Mouse (Mus musculus): ENCODE measurements around the gene Lhfpl2.

GRCm38 (mm10) chr13:94241892-94242524 is 184.4 kb downstream of the Lhfpl2 start:
- no peak for TF ChIP-seq USF1 (IDR thresholded peaks at IDR 0.05; ENCODE audit: low read depth)
- no peak for TF ChIP-seq E2F4 (IDR thresholded peaks at IDR 0.05; ENCODE audit: insufficient read depth)
- TF ChIP-seq POLR2AphosphoS2 (IDR thresholded peaks at IDR 0.05; ENCODE audit: insufficient read length, low read depth), result no peak
- no peak for TF ChIP-seq MAX (IDR thresholded peaks at IDR 0.05; ENCODE audit: low read depth)
- TF ChIP-seq POLR2A (IDR thresholded peaks at IDR 0.05; ENCODE audit: insufficient read length, low read depth), result no peak
- no peak for TF ChIP-seq MYOD1 (IDR thresholded peaks at IDR 0.05; ENCODE audit: control insufficient read depth in 1 of 3, insufficient read length in 2 of 3, low read depth in 2 of 3)
- TF ChIP-seq TCF3 (IDR thresholded peaks at IDR 0.05; ENCODE audit: insufficient read length, low read depth), result no peak
- TF ChIP-seq TCF12 (IDR thresholded peaks at IDR 0.05; ENCODE audit: insufficient read depth, poor library complexity, severe bottlenecking), result no peak
- TF ChIP-seq SRF (IDR thresholded peaks at IDR 0.05; ENCODE audit: control insufficient read depth, insufficient read length, low read depth), result no peak
- TF ChIP-seq REST (IDR thresholded peaks at IDR 0.05; ENCODE audit: insufficient read depth, insufficient read length), result no peak
